Mouse (Mus musculus): ENCODE data around the gene Nos1. TPM values are rescaled to one million over a fixed set of nuclear protein-coding genes. Genes with fewer than 3 reads are reported as not detected.
"Not testable (repeated sequence)": the region's sequence is repeated elsewhere in the genome, so short reads cannot be mapped to it uniquely, and the experiment has no call there.

Gene Nos1
- polyA plus RNA-seq, 1 experiment from 2014 or later = 0.07 TPM

- no peaks in the 10 kb centered on the region for H3K36me3 ChIP-seq (ENCODE audit: control insufficient read depth, insufficient read depth)
- H3K4me1 ChIP-seq (ENCODE audit: control insufficient read depth, low read depth, low read length) = no peaks in the 10 kb centered on the region
- whole genome bisulfite sequencing (ENCODE audit: insufficient replicate concordance) = 29% methylated on average over 14 of the region's 14 CpGs
- no peak overlapping the region for H3K9ac ChIP-seq (ENCODE audit: low read depth, low read length)
- no peak for ATAC-seq (ENCODE audit: low read depth)
- no peak overlapping the region for H3K27ac ChIP-seq (ENCODE audit: low read length)
- H3K4me3 ChIP-seq (ENCODE audit: low read depth, low read length) = no peak overlapping the region
- no peaks in the 10 kb centered on the region for H3K9me3 ChIP-seq (replicated peaks; ENCODE audit: control insufficient read depth, low read length)
- H3K27me3 ChIP-seq (ENCODE audit: control insufficient read depth, insufficient read depth, low read depth, low read length) = no peaks in the 10 kb centered on the region
- H3K4me2 ChIP-seq (ENCODE audit: low read depth, low read length) = no peak overlapping the region
Observed at GRCm38 (mm10) chr5:117879136-117879535, 98.3 kb downstream of the Nos1 start.

GRCm38 (mm10) chr5:117880916-117881555 lies 100.2 kb downstream of the Nos1 start:
- H3K4me2 ChIP-seq (ENCODE audit: low read depth, low read length) = no peak overlapping the region
- H3K9me3 ChIP-seq (replicated peaks; ENCODE audit: control insufficient read depth, low read length) = no peaks in the 10 kb centered on the region
- H3K27ac ChIP-seq (ENCODE audit: low read length) = no peak overlapping the region
- no peak overlapping the region for H3K9ac ChIP-seq (ENCODE audit: low read depth, low read length)
- H3K36me3 ChIP-seq (ENCODE audit: control insufficient read depth, insufficient read depth) = no peaks in the 10 kb centered on the region
- no peaks in the 10 kb centered on the region for H3K27me3 ChIP-seq (ENCODE audit: control insufficient read depth, insufficient read depth, low read depth, low read length)
- 73% methylated on average over 9 of the region's 9 CpGs for WGBS (ENCODE audit: insufficient replicate concordance)
- H3K4me3 ChIP-seq (ENCODE audit: low read depth, low read length) = no peak overlapping the region
- H3K4me1 ChIP-seq (ENCODE audit: control insufficient read depth, low read depth, low read length) = no peaks in the 10 kb centered on the region
- ATAC-seq (ENCODE audit: low read depth) = no peak

GRCm38 (mm10) chr5:117882411-117882810 lies 101.6 kb downstream of the Nos1 start:
- 75% methylated on average over 1 of the region's 1 CpGs for WGBS (ENCODE audit: insufficient replicate concordance)
- H3K4me1 ChIP-seq (ENCODE audit: control insufficient read depth, low read depth, low read length); H3K9me3 ChIP-seq (replicated peaks; ENCODE audit: control insufficient read depth, low read length); H3K27ac ChIP-seq (ENCODE audit: low read length); H3K27me3 ChIP-seq (ENCODE audit: control insufficient read depth, insufficient read depth, low read depth, low read length); H3K9ac ChIP-seq (ENCODE audit: low read depth, low read length); ATAC-seq (ENCODE audit: low read depth); H3K4me2 ChIP-seq (ENCODE audit: low read depth, low read length); H3K4me3 ChIP-seq (ENCODE audit: low read depth, low read length); H3K36me3 ChIP-seq (ENCODE audit: control insufficient read depth, insufficient read depth): not testable (repeated sequence)

GRCm38 (mm10) chr5:117884991-117885390 lies 104.2 kb downstream of the Nos1 start:
- WGBS (ENCODE audit: insufficient replicate concordance) = 48% methylated on average over 2 of the region's 2 CpGs
- H3K36me3 ChIP-seq (ENCODE audit: control insufficient read depth, insufficient read depth) = no peaks in the 10 kb centered on the region

GRCm38 (mm10) chr5:117888126-117888525 lies 107.3 kb downstream of the Nos1 start:
- WGBS (ENCODE audit: insufficient replicate concordance) = 48% methylated on average over 3 of the region's 3 CpGs
- H3K9me3 ChIP-seq (replicated peaks; ENCODE audit: control insufficient read depth, low read length) = no peaks in the 10 kb centered on the region

More at GRCm38 (mm10) chr5:117884991-117885390, 104.2 kb downstream of the Nos1 start:
- Histone ChIP-seq H3K4me1 (ENCODE audit: control insufficient read depth, low read depth, low read length) (no peaks in the 10 kb centered on the region), H3K27me3 (ENCODE audit: control insufficient read depth, insufficient read depth, low read depth, low read length) (no peaks in the 10 kb centered on the region), H3K4me2 (ENCODE audit: low read depth, low read length) (no peak overlapping the region), H3K4me3 (ENCODE audit: low read depth, low read length) (no peak overlapping the region), H3K9ac (ENCODE audit: low read depth, low read length) (no peak overlapping the region), H3K27ac (ENCODE audit: low read length) (no peak overlapping the region), H3K9me3 (replicated peaks; ENCODE audit: control insufficient read depth, low read length) (no peaks in the 10 kb centered on the region)
- ATAC-seq (ENCODE audit: low read depth) = no peak

GRCm38 (mm10) chr5:117888946-117889345 lies 108.1 kb downstream of the Nos1 start:
- no peak overlapping the region for H3K4me2 ChIP-seq (ENCODE audit: low read depth, low read length)
- ATAC-seq (ENCODE audit: low read depth) = no peak
- H3K36me3 ChIP-seq (ENCODE audit: control insufficient read depth, insufficient read depth) = no peaks in the 10 kb centered on the region
- WGBS (ENCODE audit: insufficient replicate concordance) = 44% methylated on average over 6 of the region's 6 CpGs
- no peak overlapping the region for H3K27ac ChIP-seq (ENCODE audit: low read length)
- no peak overlapping the region for H3K4me3 ChIP-seq (ENCODE audit: low read depth, low read length)
- no peaks in the 10 kb centered on the region for H3K4me1 ChIP-seq (ENCODE audit: control insufficient read depth, low read depth, low read length)
- no peak overlapping the region for H3K9ac ChIP-seq (ENCODE audit: low read depth, low read length)
- H3K27me3 ChIP-seq (ENCODE audit: control insufficient read depth, insufficient read depth, low read depth, low read length) = no peaks in the 10 kb centered on the region
- H3K9me3 ChIP-seq (replicated peaks; ENCODE audit: control insufficient read depth, low read length) = no peaks in the 10 kb centered on the region

More at GRCm38 (mm10) chr5:117888126-117888525, 107.3 kb downstream of the Nos1 start:
- ATAC-seq (ENCODE audit: low read depth) = no peak
- no peaks in the 10 kb centered on the region for H3K27me3 ChIP-seq (ENCODE audit: control insufficient read depth, insufficient read depth, low read depth, low read length)
- H3K4me1 ChIP-seq (ENCODE audit: control insufficient read depth, low read depth, low read length) = no peaks in the 10 kb centered on the region
- H3K36me3 ChIP-seq (ENCODE audit: control insufficient read depth, insufficient read depth) = no peaks in the 10 kb centered on the region
- H3K27ac ChIP-seq (ENCODE audit: low read length) = no peak overlapping the region
- H3K4me3 ChIP-seq (ENCODE audit: low read depth, low read length) = no peak overlapping the region
- no peak overlapping the region for H3K9ac ChIP-seq (ENCODE audit: low read depth, low read length)
- H3K4me2 ChIP-seq (ENCODE audit: low read depth, low read length) = no peak overlapping the region

GRCm38 (mm10) chr5:117889571-117889970 lies 108.7 kb downstream of the Nos1 start:
- Histone ChIP-seq H3K9ac (ENCODE audit: low read depth, low read length) (no peak overlapping the region), H3K4me1 (ENCODE audit: control insufficient read depth, low read depth, low read length) (no peaks in the 10 kb centered on the region), H3K27ac (ENCODE audit: low read length) (no peak overlapping the region), H3K4me3 (ENCODE audit: low read depth, low read length) (no peak overlapping the region), H3K36me3 (ENCODE audit: control insufficient read depth, insufficient read depth) (no peaks in the 10 kb centered on the region), H3K9me3 (replicated peaks; ENCODE audit: control insufficient read depth, low read length) (no peaks in the 10 kb centered on the region), H3K4me2 (ENCODE audit: low read depth, low read length) (no peak overlapping the region), H3K27me3 (ENCODE audit: control insufficient read depth, insufficient read depth, low read depth, low read length) (no peaks in the 10 kb centered on the region)
- 66% methylated on average over 8 of the region's 8 CpGs for WGBS (ENCODE audit: insufficient replicate concordance)
- ATAC-seq (ENCODE audit: low read depth) = no peak

- H3K27ac ChIP-seq (ENCODE audit: low read length) = no peak overlapping the region
- H3K9ac ChIP-seq (ENCODE audit: low read depth, low read length) = no peak overlapping the region
- H3K4me2 ChIP-seq (ENCODE audit: low read depth, low read length) = no peak overlapping the region
- no peak overlapping the region for H3K4me3 ChIP-seq (ENCODE audit: low read depth, low read length)
- H3K27me3 ChIP-seq (ENCODE audit: control insufficient read depth, insufficient read depth, low read depth, low read length) = no peaks in the 10 kb centered on the region
- no peak for ATAC-seq (ENCODE audit: low read depth)
- no peaks in the 10 kb centered on the region for H3K4me1 ChIP-seq (ENCODE audit: control insufficient read depth, low read depth, low read length)
- WGBS (ENCODE audit: insufficient replicate concordance) = 66% methylated on average over 8 of the region's 8 CpGs
- H3K36me3 ChIP-seq (ENCODE audit: control insufficient read depth, insufficient read depth) = no peaks in the 10 kb centered on the region
- H3K9me3 ChIP-seq (replicated peaks; ENCODE audit: control insufficient read depth, low read length) = no peaks in the 10 kb centered on the region
Observed at GRCm38 (mm10) chr5:117890871-117891270, 110.0 kb downstream of the Nos1 start.

GRCm38 (mm10) chr5:117891545-117891944 lies 110.7 kb downstream of the Nos1 start:
- WGBS (ENCODE audit: insufficient replicate concordance) = 24% methylated on average over 5 of the region's 5 CpGs
- H3K4me3 ChIP-seq (ENCODE audit: low read depth, low read length) = no peak overlapping the region
- no peaks in the 10 kb centered on the region for H3K9me3 ChIP-seq (replicated peaks; ENCODE audit: control insufficient read depth, low read length)
- H3K9ac ChIP-seq (ENCODE audit: low read depth, low read length) = no peak overlapping the region
- H3K36me3 ChIP-seq (ENCODE audit: control insufficient read depth, insufficient read depth) = no peaks in the 10 kb centered on the region
- H3K27me3 ChIP-seq (ENCODE audit: control insufficient read depth, insufficient read depth, low read depth, low read length) = no peaks in the 10 kb centered on the region
- H3K27ac ChIP-seq (ENCODE audit: low read length) = no peak overlapping the region
- no peak overlapping the region for H3K4me2 ChIP-seq (ENCODE audit: low read depth, low read length)
- ATAC-seq (ENCODE audit: low read depth) = no peak
- no peaks in the 10 kb centered on the region for H3K4me1 ChIP-seq (ENCODE audit: control insufficient read depth, low read depth, low read length)
